Mouse (Mus musculus): Measurements from ENCODE around the gene Hectd3.

GRCm38 (mm10) chr4:117001957-117002356 lies 6.8 kb downstream of the Hectd3 start:
- no peak for TF ChIP-seq CTCF (IDR thresholded peaks at IDR 0.05; ENCODE audit: low read depth)
- TF ChIP-seq EP300 (IDR thresholded peaks at IDR 0.05; ENCODE audit: low read depth) = no peak
